Mouse (Mus musculus) heart, embryonic 16.5 days (tissue): ENCODE results near the gene Vsig8. TPM values are rescaled to one million over a fixed set of nuclear protein-coding genes. Genes with fewer than 3 reads are reported as not detected.

Experiments used
- ATAC-seq: fragments of 200-750 bp; cut with Nextera tagmentation; replicated peaks from 2 replicates; pipeline ENCODE4 v1.8.0; 2017; ENCODE audit warnings: moderate number of reproducible peaks; ENCODE audit not compliant: insufficient read depth, low FRiP score; ENCODE audit errors: extremely low read depth
- H3K27ac ChIP-seq: fragments of 300-500 bp; sonication (generic); 2 replicates; pipeline ENCODE4 v1.5.1; 2014; ENCODE audit warnings: mild to moderate bottlenecking, low read length, control low read depth, moderate library complexity
- H3K27me3 ChIP-seq: fragments of 300-500 bp; sonication (generic); 2 replicates; pipeline ENCODE4 v1.6.1; 2014; ENCODE audit warnings: low read length, mixed read lengths; ENCODE audit not compliant: control insufficient read depth, insufficient read depth
- H3K36me3 ChIP-seq: fragments of 300-500 bp; sonication (generic); 2 replicates; pipeline ENCODE4 v1.6.1; 2014; ENCODE audit not compliant: control insufficient read depth, insufficient read depth
- H3K4me1 ChIP-seq: fragments of 300-500 bp; sonication (generic); 2 replicates; pipeline ENCODE4 v1.6.1; 2014; ENCODE audit warnings: low read length, mixed read lengths; ENCODE audit not compliant: control insufficient read depth, insufficient read depth
- H3K4me2 ChIP-seq: fragments of 300-500 bp; sonication (generic); 2 replicates; pipeline ENCODE4 v1.6.1; 2014; ENCODE audit warnings: low read depth, mild to moderate bottlenecking, control low read depth, low read length
- H3K4me3 ChIP-seq: fragments of 300-500 bp; sonication (generic); 2 replicates; pipeline ENCODE4 v1.5.1; 2014; ENCODE audit warnings: mild to moderate bottlenecking, control low read depth, low read length
- H3K9ac ChIP-seq: fragments of 300-500 bp; sonication (generic); 2 replicates; pipeline ENCODE4 v1.6.1; 2014; ENCODE audit warnings: low read length, control low read depth
- H3K9me3 ChIP-seq: fragments of 300-500 bp; sonication (generic); replicated peaks from 2 replicates; pipeline ENCODE4 v1.6.1; 2016; ENCODE audit warnings: low read length; ENCODE audit not compliant: control insufficient read depth
- WGBS: fragments of 180-500 bp; shearing (Covaris S2); extraction: QIAGEN DNeasy Blood & Tissue Kit; methylation state at CpG from one replicate; pipeline ENCODE4 v1.1.7; 2014; 5-methylcytosine and 5-hydroxymethylcytosine counted together
- polyA plus RNA-seq: library from polyadenylated mRNA; unstranded; fragments of >200 nt; fragmentation: Nextera tagmentation; extraction: Ambion mirVana; gene quantifications from 2 replicates; pipeline ENCODE4 v1.2.1, GENCODE M21; 2015

The Vsig8 gene
- polyA plus RNA-seq, 1 experiment from 2014 or later, result 0.55 TPM

DNA sequence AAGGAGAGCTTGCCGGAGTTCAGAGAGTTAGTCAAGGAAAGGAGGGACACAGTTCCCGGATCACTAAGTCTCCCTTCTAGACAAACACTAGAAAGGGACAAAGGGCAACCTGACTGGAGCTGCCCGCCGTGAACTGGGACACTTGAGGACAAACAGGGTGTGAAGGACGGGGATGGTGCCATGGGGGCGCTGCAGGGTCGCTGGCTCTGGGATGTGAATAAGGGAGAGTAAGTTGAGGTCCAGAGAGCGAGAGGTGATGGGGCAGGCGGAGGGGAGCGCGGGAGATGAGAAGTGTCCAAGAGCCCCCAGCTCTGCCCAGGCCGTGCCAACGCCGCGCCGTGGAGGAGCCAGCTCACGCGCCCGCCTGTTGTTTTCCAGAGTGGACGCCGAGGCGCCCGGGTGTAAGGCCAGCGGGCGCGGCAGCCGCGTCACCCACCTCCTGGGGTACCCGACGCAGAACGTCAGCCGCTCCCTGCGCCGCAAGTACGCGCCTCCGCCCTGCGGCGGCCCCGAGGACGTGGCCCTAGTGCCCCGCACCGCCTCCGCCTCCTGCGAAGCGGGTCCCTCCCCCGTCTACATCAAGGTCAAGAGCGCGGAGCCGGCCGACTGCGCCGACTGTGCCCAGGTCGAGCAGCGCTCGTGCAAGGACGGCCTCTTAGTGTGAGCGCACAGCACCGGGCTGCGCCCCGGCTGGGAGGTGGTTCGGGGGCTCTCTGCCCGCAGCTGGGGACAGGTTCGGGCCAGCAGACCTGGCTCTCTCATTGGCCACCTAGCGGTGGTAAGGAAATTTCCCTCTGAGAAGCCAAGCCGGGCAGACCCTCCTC lies 7.1 kb downstream of the Vsig8 start:
- H3K36me3 ChIP-seq, result no peaks in the 10 kb centered on the region
- H3K27ac ChIP-seq, result peak overlapping the region; percentile 15
- H3K27me3 ChIP-seq, result peaks cover 33% of the 10 kb centered on the region
- peaks cover 8% of the 10 kb centered on the region for H3K4me1 ChIP-seq
- peak overlapping the region; percentile 75 for H3K9ac ChIP-seq
- H3K4me3 ChIP-seq, result peak overlapping the region; percentile 68
- WGBS, result under 1% methylated on average over 56 of the region's 66 CpGs
- H3K9me3 ChIP-seq, result no peaks in the 10 kb centered on the region
- peak overlapping the region; percentile 98 for H3K4me2 ChIP-seq
- ATAC-seq, result peak; percentile 83

GRCm38 (mm10) chr1:172563465-172563828 lies 7.7 kb downstream of the Vsig8 start:
- Histone ChIP-seq H3K9ac (peak overlapping the region; percentile 75), H3K4me1 (peaks cover 8% of the 10 kb centered on the region), H3K4me2 (peak overlapping the region; percentile 98), H3K27ac (no peak overlapping the region), H3K9me3 (no peaks in the 10 kb centered on the region), H3K27me3 (peaks cover 33% of the 10 kb centered on the region), H3K36me3 (no peaks in the 10 kb centered on the region), H3K4me3 (peak overlapping the region; percentile 68)
- 4% methylated on average over 10 of the region's 10 CpGs for WGBS
- no peak; the same call in 1 of the 2 replicates for ATAC-seq

- no peaks in the 10 kb centered on the region for H3K9me3 ChIP-seq
- WGBS, result 59% methylated on average over 3 of the region's 3 CpGs
- no peak overlapping the region for H3K9ac ChIP-seq
- no peak for ATAC-seq
- H3K4me3 ChIP-seq, result no peak overlapping the region
- H3K36me3 ChIP-seq, result no peaks in the 10 kb centered on the region
- no peak overlapping the region for H3K4me2 ChIP-seq
- H3K4me1 ChIP-seq, result peaks cover 8% of the 10 kb centered on the region
- H3K27me3 ChIP-seq, result peaks cover 16% of the 10 kb centered on the region
- H3K27ac ChIP-seq, result no peak overlapping the region
Measured at GRCm38 (mm10) chr1:172566131-172566530, 10.4 kb downstream of the Vsig8 start.

DNA sequence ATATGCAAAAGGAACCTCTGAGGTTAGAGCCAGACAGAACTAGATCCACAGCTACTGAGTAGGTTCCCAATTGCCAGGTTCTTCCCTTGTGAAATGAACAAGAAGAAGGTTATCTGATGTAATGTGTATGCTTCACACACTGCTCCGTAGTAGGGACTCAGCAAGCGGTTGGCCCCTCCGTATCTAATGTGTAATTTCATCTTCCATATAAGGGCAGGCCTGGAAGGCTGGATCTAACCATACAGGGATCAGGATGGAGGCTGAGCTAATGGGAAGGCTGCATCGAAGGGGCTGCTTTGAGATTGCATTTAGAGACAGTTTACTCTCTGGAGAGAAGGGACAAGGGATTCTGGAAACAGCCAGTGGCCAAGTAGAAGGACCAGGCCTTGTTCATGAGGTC lies 12.0 kb downstream of the Vsig8 start:
- ATAC-seq, result no peak

GRCm38 (mm10) chr1:172580116-172580515 lies 24.4 kb downstream of the Vsig8 start:
- ATAC-seq, result no peak
- H3K36me3 ChIP-seq, result no peaks in the 10 kb centered on the region
- no peak overlapping the region for H3K27ac ChIP-seq
- H3K9me3 ChIP-seq, result no peaks in the 10 kb centered on the region
- no peak overlapping the region for H3K4me3 ChIP-seq
- peaks cover 6% of the 10 kb centered on the region; the same call in 1 of the 2 replicates for H3K27me3 ChIP-seq
- H3K4me1 ChIP-seq, result no peaks in the 10 kb centered on the region
- WGBS, result 67% methylated on average over 6 of the region's 6 CpGs
- no peak overlapping the region for H3K4me2 ChIP-seq
- H3K9ac ChIP-seq, result no peak overlapping the region

More for the DNA sequence above, 12.0 kb downstream of the Vsig8 start:
- peaks cover 11% of the 10 kb centered on the region for H3K27me3 ChIP-seq
- no peaks in the 10 kb centered on the region for H3K9me3 ChIP-seq
- H3K4me3 ChIP-seq, result no peak overlapping the region
- no peak overlapping the region for H3K9ac ChIP-seq
- no peak overlapping the region for H3K4me2 ChIP-seq
- H3K36me3 ChIP-seq, result no peaks in the 10 kb centered on the region
- H3K27ac ChIP-seq, result no peak overlapping the region
- WGBS, result 35% methylated on average over 4 of the region's 4 CpGs
- H3K4me1 ChIP-seq, result peaks cover 4% of the 10 kb centered on the region; the same call in 1 of the 2 replicates

DNA sequence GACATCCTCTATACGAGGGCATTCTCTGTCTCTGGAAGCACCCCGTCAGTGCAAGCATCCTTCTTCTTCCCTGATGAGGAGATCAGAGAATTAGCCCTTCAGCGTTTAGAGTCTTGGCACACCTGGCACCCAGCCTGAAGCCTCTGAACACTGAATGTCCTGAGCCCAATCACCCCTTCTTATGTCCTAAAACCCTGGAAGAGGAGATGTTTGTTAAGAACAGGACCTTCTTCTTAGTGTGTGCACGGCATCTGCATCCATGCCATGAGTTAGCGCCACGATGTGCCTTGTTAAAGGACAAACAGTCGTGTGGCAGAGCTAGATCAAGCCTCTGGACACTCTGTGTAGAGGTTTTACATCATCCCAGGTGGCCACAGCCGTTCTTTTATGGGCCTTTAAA lies 26.7 kb downstream of the Vsig8 start:
- no peak for ATAC-seq
- Histone ChIP-seq H3K36me3 (no peaks in the 10 kb centered on the region), H3K4me2 (no peak overlapping the region), H3K4me1 (no peaks in the 10 kb centered on the region), H3K27ac (no peak overlapping the region), H3K9ac (no peak overlapping the region), H3K9me3 (no peaks in the 10 kb centered on the region), H3K4me3 (no peak overlapping the region), H3K27me3 (peaks cover 11% of the 10 kb centered on the region)
- 81% methylated on average over 8 of the region's 8 CpGs for WGBS

GRCm38 (mm10) chr1:172584271-172584670 lies 28.5 kb downstream of the Vsig8 start:
- H3K27me3 ChIP-seq, result peaks cover 16% of the 10 kb centered on the region
- no peak overlapping the region for H3K9ac ChIP-seq
- no peaks in the 10 kb centered on the region for H3K9me3 ChIP-seq
- ATAC-seq, result no peak
- WGBS, result 80% methylated on average over 6 of the region's 6 CpGs
- H3K27ac ChIP-seq, result no peak overlapping the region
- no peak overlapping the region for H3K4me2 ChIP-seq
- no peaks in the 10 kb centered on the region for H3K4me1 ChIP-seq
- no peak overlapping the region for H3K4me3 ChIP-seq
- H3K36me3 ChIP-seq, result no peaks in the 10 kb centered on the region

DNA sequence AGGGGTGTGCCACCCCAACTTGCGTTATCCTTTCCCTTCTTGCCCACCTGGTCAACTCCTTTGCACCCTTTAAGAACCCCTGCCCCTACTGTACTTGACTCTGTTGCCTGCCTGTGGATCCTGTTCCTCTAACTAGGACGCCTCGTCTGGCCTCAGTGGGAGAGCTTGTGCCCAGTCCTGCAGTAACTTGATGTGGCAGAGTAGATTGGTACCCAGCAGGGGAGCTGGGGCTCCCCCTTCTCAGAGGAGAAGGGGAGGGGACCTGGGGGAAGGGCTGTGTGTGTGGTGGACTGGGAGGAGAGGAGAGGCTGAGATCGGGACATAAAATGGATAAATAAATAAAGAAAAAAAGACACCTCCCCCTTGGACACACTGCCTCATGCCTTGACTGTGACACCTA lies 29.3 kb downstream of the Vsig8 start:
- Histone ChIP-seq H3K9me3 (no peaks in the 10 kb centered on the region), H3K4me1 (no peaks in the 10 kb centered on the region), H3K27ac (no peak overlapping the region), H3K9ac (no peak overlapping the region), H3K4me3 (no peak overlapping the region), H3K36me3 (no peaks in the 10 kb centered on the region), H3K27me3 (peaks cover 16% of the 10 kb centered on the region), H3K4me2 (no peak overlapping the region)
- ATAC-seq, result no peak
- WGBS, result 57% methylated on average over 4 of the region's 4 CpGs

GRCm38 (mm10) chr1:172585612-172586567 lies 30.2 kb downstream of the Vsig8 start:
- Histone ChIP-seq H3K36me3 (no peaks in the 10 kb centered on the region), H3K4me2 (peak overlapping the region; percentile 22), H3K4me1 (no peaks in the 10 kb centered on the region), H3K4me3 (no peak overlapping the region), H3K9me3 (no peaks in the 10 kb centered on the region), H3K27me3 (peaks cover 16% of the 10 kb centered on the region), H3K9ac (no peak overlapping the region), H3K27ac (no peak overlapping the region)
- 25% methylated on average over 26 of the region's 26 CpGs for WGBS
- no peak for ATAC-seq
